Mouse (Mus musculus): ENCODE measurements around the gene Gm21818. TPM values are rescaled to one million over a fixed set of nuclear protein-coding genes. Genes with fewer than 3 reads are reported as not detected.

Gene Gm21818
- polyA plus RNA-seq, 1 experiment, result not detected

Other genes starting within 250 kb of the Gm21818 start
- gene Gm21761, start 243.2 kb upstream of the Gm21818 start, polyA plus RNA-seq (2012; rRNA removed), result not detected in 2 replicates
- 0.37 TPM in 1 of 2 replicates, not detected in the other for gene B020031M17Rik, start 221.6 kb upstream of the Gm21818 start, polyA plus RNA-seq (2012; rRNA removed)
- gene Gm36079, start 145.4 kb upstream of the Gm21818 start, polyA plus RNA-seq (2012; rRNA removed), result not detected in 2 replicates
- gene Gm21188, start 120.2 kb upstream of the Gm21818 start, polyA plus RNA-seq (2012; rRNA removed), result 3.8 and 3.9 TPM in 2 replicates
- not detected in 2 replicates for gene Gm20767, start 32.2 kb upstream of the Gm21818 start, polyA plus RNA-seq (2012; rRNA removed)
- 5.0 and 7.0 TPM in 2 replicates for gene Gm21762, start 43.5 kb downstream of the Gm21818 start, polyA plus RNA-seq (2012; rRNA removed)
- gene Gm21731, start 66.7 kb downstream of the Gm21818 start, polyA plus RNA-seq (2012; rRNA removed), result not detected in 2 replicates
- 0.40 and 0.55 TPM in 2 replicates for gene AF067061, start 90.7 kb downstream of the Gm21818 start, polyA plus RNA-seq (2012; rRNA removed)
- gene BC147527, start 128.0 kb downstream of the Gm21818 start, polyA plus RNA-seq (2012; rRNA removed), result 3.7 and 4.2 TPM in 2 replicates
- not detected in 2 replicates for gene Tcstv3, start 144.4 kb downstream of the Gm21818 start, polyA plus RNA-seq (2012; rRNA removed)